Mouse (Mus musculus) liver, embryonic 14.5 days (tissue): Measurements from ENCODE around the gene Me3.

Source experiments
- CTCF ChIP-seq: IDR thresholded peaks from 2 replicates; pipeline ENCODE4 v1.5.1; 2016; ENCODE audit warnings: antibody characterized with exemption, low read depth, control low read depth
- EP300 ChIP-seq: IDR thresholded peaks from 2 replicates; pipeline ENCODE4 v1.6.1; 2016; ENCODE audit warnings: antibody characterized with exemption, low read depth

- no peak for TF ChIP-seq CTCF
- TF ChIP-seq EP300 = no peak
These were observed 163.2 kb downstream of the Me3 start for GRCm38 (mm10) chr7:89795366-89795765.
